Mouse (Mus musculus) kidney, postnatal 4 days (tissue): Measurements from ENCODE around the gene Myh9.

Experiments
- DNase-seq, 2 experiments: peaks; one replicate each; pipeline ENCODE4 v3.0.0; 2021; ENCODE audit warnings: mixed read lengths in 2 of 2

The Myh9 gene

DNA sequence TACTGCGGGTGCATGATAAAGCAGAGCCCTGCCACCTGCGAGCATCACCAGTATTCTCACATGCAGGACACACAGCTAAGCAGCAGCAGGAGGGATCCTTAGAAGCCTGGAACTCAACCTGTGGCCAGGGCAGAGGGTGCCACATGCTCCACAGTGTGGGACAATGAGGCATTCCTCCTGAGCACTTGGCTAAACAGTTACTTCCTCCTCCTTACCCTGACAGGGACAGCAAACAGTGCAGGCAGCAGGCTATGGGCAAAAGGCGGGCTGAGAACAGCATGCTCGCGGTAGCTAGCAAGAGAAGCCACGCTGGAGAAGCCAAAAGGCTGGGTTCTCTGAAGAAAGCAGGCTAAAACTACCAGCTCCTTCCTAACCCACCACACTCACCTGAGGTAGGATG is 14.2 kb downstream of the Myh9 start:
- DNase-seq, result peak in 1 of 2 experiments; percentile 47

DNA sequence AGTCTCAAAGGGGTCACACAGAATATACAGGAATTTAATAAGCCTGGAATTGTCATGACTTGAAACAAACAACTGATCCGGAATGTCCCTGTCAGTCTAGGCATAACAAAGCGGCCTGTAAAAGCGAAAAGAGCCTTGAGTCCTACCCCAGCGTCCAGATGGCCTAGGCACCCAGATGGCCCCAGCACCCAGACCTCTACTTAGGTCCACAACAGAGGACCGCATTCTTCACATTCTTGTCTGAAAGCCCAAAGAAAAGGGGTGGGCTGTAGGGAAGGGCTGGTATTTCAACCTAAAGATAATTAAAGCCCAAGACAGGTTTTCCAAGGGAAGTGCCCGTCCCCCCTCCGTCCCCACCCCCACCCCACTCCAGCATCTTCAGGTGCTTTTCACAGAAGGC is 14.6 kb downstream of the Myh9 start:
- DNase-seq, result no peak

DNA sequence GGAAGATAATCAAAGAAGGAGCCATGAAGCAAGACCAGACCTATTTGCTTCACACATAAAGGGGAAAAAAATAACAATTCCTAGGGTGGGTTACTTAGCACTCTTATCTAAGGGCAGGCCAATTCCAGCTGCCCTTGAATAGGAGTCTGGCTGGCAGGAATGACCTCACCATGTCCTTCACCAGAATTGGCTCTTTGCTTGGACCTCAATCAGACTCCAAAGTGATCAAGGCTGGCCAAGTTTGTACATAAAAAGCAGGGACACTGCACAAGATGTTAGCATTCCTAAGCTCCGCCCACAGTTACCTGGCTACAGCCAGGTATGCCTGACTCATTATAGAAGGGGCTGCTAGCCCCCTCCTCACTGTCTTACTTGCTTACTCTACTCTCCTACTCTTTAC is 16.6 kb downstream of the Myh9 start:
- no peak for DNase-seq

DNA sequence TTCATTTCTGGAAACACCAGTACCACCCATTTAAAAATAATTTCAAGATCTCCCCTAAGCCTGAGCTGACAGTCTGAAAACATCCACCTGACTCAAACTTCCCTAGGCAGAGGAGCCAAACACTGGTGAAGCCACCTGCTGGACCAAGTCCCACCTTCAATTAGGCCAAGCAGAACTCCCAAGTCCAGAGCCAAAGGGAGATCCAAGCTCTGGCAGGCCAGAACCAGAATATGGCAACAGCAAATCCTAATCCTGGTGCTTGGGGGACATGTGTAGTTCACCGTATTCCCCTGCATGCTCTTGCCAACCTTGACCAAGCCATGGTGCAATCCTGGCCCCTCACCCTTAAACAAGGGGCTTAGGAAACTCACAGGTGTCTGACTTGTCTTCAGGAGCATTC is 17.7 kb downstream of the Myh9 start:
- DNase-seq, result no peak

DNA sequence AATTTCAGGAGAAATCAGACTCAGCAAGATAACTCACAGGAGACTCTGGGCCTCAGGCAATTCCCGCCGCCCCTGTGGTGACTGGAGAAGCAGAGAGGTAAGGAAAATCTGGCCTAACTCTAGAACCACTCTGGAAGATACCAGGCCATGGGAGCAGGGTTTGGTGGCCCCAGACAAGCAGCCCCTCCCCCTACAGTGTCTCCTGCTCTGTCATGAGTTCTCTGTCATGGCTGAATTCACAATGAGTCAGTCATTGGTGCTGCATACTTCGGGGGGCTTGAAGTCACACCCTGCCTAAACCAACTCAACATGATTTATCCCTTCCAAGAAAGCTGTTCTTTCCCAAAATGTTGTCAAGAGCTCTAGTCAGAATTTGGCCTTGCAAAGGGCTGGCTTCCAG is 18.3 kb downstream of the Myh9 start:
- peak in 1 of 2 experiments; percentile 67 for DNase-seq

DNA sequence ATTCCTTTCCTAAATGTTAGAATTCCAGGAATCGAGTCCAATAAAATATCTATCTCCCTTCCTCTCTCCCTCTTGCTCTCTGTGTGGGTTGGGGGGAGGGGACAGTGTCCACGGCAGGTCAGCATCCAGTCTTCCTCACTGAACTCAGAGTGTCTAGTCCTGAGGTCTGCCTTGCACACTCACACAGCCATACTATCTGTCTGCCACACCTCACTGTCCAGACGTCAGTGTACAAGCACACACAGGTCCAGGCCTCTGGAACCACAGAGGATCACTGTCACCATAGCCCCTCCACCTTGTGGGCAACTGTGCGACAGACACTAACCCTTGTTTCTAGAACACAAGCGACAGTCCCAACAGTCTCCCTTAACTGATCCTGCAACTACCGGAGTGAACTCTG is 18.8 kb downstream of the Myh9 start:
- DNase-seq, result no peak

DNA sequence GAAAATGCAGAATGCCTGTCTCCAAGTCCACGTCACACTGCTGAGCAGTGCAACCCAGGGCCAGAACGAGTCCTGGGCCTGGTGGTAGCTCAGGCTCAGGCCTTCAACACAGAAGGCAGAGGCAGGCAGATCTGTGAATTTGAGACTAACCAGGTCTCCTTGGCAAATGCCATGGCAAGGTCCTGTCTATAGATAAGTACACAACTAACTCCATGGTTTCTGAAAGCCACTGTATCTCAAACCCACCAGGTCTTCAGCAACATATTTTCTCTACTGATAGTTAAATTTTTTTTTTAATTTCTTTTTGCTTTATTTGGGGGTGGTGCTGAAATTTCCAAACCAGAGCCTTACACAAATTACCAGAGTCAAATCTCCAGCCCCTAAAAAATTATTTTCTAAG is 19.3 kb downstream of the Myh9 start:
- no peak for DNase-seq

DNA sequence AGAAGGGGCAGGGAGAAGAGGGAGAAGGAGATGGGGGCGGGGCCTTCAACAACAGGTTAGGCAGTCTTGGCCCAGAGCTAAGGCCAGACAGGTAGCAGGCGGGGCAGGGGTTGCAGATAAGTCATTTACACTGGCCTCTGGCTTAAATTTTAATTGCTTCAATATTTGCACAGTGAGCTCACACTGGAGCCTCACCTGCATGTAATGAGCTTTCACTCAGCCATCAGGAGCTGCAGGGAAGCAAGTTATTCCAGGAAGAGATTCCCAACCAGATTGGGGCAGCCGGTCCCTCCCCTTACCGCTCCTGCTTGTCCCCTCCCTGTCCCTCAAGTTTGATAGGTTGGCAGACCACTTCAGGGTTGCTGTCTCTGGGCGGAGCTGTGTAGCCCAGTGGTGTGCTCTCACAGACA is 19.9 kb downstream of the Myh9 start:
- peak in 1 of 2 experiments; percentile 67 for DNase-seq

DNA sequence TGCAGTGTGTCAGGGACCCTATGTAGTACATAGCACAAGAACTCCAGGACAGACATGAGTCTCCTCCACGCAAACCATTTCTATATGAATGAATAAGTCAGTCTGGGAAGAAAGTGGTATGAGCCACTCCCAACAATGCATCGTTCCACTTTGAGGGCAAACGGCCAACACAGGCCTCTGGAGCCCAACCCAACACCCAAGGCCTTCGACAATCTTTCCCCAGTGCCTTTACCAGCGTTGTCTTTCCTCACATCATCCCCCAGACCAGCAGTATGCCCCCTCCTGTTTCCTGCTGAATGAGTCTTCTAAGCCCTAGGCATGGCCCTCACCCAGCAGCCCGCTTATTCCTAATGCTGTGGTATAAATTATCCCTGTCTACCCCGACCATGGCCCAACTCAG is 20.6 kb downstream of the Myh9 start:
- DNase-seq, result peak in 1 of 2 experiments; percentile 55

DNA sequence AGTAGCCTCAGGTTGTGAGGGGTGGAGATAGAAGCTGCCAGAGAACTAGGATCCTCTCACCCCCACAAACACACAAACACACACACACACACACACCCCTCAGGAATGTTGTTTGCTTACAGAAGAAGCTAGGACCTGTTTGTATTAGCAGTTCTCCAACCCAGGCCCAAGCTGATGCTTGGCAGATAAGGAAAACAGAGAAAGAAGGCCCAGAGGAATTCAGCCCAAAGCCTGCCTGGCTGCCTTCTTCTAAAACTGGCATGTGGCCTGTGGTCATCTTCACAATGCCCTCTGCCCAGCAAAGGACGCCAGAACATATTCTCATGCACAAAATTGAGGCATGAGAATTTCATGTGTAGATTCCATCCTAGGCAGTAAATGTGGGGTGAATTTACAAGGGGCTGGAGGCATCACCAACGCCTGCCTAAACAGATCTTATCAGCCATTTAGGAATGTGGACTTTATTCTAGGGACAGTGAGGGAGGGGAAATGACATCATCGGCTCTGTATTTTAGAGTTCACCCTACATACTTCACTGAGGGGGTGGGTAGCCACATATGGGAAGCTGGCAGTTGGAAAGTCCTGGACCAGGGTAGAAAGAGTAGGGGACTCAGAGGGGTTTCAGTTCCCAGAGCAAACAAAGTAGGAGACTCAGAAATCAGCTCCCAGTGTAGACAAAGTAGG is 21.4 kb downstream of the Myh9 start:
- DNase-seq, result peak in 1 of 2 experiments; percentile 46

DNA sequence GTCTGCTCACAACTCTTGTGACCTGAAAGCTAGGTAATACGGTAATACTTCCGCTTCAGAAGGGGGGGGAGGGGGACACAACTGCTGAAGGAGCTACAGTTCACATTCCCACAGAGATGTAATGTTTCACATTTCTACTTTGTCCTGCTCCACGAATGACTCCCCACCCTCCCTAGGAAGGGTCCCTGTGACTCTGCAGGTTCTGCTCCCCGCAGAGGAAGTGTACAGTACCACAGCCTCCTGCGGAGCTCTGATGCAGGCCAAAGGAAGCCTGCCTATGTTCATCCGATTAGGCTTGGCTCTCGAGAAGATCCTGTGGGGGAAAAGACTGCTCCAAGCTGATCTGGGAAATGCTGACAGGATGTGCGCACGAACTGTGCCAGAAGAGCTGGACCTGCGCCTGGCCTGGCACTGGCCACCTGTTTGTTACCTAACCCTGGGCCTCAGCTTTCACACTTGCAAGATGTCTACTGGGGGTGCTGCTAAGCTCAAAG is 22.0 kb downstream of the Myh9 start:
- DNase-seq, result peak in 1 of 2 experiments; percentile 57

DNA sequence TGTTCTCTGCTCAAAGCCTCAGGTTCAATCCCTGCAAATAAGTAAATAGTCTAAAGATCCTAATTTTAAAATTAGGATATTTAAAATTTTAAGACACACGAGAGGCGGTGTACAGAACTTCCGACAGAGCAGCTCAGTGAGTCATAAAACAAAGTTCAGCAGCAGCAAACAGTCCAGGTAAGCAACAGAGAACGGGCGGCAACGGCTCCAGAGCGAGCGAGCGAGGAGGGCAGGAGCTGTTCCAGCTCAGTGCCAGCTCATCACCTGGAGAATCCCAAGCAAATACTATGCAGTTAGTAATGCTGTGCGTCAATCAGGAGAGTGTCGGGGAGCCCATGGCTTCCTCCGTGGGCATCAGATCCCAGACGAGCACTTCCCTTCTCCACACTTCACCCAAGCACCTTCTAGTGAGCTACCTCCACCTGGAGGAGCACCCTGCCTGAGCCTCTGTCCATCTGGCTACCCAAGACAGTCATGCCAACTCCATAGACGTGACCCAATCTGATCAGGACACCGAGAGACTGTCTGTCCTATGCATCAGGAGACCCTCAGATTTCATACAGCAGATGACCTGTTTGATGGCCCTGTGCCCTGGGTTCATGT is 23.3 kb downstream of the Myh9 start:
- no peak for DNase-seq

DNA sequence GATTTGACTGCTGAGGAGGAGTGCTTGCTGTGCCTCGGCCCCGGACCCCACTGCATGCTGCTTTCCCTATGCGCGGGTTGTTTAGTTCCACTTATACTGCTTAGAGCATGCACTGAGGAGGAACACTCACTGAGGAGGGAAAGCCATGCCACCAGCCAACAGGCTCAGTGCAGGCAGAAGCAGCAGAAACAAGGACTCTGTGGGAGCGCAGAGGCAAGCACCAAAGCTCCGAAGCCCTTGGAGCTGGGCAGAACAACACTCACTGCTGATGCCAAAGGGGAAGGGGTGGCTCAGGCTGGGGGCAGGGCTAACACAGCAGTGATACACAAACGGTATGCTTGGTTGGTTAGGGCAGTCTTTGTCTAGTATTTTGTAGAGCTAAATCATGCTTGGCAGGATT is 24.6 kb downstream of the Myh9 start:
- no peak for DNase-seq

DNA sequence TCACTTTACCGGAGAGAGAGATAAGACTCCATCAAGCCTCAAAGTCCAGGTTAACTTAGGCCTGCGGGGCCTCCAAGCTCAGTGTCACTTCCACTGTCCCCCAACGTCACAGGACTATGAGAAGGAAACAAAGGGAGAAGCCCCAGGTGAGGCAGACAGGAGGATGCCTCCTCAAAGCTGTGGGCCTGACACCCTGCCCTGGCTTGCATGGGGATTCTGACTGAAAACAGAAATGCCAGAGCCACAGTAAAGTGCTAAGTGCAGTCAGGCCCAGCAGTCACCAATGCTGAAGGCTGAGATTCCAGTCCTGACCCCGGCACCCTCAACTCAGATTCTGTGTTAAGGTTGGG is 25.4 kb downstream of the Myh9 start:
- DNase-seq, result peak in 1 of 2 experiments; percentile 50

DNA sequence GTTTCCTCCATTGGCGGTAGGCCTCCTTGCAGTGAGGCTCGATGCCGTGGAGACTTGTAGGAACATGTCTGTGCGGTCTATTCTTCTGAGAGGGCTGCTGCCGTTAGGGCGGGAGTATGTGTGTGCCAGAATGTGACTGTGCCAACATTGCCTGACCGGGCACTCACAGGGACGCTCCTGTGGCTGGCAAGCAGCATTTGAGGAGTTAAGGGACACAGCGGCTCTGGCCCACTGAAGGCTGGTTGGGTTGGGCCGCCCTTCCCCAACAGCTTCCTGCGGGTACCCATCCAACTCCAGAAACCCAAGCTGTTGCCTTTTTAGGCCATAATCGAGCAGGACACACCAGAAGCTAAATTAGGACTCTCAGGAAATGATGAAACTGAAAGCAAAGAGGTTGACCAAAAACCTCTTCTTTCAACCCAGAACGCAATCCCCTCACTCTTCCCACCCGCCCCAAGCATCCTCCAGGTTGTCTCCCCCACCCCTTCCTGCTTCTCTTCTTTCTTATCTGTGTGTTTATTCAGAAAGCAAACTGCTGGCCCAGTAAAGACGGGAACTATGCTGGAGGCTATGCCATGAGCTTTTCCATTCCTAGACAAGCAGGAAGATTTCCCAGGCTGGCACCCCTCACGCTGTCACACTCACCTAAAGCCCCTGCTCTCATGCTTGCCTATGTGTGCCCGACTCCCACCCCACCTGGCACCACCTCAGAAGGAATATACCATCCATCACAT is 25.9 kb downstream of the Myh9 start:
- DNase-seq, result peak in 1 of 2 experiments; percentile 58

DNA sequence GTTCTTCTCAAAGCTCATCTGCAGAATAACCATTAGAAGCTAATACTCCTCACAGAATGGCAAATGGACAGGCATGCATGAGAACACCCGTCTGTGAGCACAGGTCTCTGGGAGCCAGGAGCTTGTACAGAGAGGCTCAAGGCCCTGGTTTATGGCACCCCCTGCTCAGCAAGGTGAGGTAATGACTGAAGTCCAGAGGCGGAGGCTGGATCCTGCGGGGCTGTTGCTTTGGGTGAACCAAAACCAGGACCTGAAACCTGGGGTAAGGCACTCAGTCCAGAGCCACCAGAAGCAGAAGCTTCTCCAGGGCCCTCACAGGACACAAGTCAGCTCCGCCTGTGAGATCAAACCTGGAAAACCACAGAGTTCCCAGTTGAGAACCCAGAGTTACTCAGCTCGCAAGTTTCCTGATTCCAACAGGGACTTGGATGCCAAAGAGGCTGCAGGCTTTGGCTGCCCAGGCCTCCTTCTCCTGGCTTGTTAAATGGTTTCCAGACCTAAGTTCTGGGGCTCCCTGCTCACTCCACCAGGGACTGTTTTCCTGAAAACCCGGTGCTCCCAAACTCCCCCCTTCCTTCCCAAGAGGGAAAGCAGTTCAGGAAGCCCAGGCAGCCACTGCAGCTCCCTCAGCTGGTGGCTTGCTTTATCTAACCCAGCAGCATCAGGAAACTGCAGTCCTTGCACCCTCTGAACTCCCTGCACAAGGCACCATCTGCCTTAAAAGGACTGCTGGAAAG is 28.2 kb downstream of the Myh9 start:
- DNase-seq, result peak in 1 of 2 experiments; percentile 66

DNA sequence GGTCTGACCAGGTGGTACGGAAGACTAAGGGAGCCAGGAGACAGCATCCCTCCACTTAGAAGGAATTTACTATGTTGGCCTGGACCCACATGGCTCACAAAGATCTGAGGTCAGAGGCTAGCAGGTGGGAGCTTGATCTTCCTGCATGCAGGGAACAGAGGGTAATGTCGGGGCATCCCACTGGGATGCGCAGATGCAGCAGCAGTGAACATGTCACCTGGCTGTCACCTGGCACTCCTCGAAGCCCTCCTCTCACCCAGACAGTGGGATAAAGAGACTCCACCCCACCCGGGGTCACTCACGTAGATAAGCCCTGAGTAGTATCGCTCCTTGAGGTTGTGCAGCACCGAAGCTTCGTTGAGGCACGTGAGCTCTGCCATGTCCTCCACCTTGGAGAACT is 29.4 kb downstream of the Myh9 start:
- DNase-seq, result no peak

DNA sequence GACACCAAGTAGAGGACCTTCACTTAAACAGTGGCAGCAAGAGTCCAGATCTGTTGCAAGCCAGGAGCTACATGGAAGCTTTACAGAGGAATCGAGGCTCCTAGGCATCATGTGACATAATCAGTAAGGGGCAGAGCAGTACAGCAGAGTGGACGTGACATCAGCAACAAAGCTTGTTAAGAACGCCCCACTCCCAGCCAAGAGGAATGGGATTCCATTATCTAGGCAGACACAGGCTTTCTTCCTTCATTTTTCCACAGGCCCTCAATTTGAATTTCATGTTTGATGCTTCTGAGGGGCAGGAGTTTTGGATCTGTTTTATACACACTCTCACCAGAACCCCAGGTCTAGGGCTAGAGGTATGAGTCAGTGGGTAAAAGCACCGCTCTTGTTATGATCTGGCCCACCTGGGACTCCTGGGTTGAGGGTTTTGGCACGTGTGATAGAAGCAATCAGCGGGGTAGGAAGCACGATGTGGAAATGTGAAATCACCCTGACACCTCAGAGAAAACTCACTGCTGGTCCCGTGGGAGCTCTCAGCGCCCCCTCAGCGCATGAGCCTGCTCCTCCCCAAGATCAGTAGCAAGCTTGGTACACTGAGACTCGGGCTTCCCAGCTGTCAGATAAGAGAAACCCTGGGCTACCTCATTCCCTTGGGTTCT is 30.7 kb downstream of the Myh9 start:
- no peak for DNase-seq

DNA sequence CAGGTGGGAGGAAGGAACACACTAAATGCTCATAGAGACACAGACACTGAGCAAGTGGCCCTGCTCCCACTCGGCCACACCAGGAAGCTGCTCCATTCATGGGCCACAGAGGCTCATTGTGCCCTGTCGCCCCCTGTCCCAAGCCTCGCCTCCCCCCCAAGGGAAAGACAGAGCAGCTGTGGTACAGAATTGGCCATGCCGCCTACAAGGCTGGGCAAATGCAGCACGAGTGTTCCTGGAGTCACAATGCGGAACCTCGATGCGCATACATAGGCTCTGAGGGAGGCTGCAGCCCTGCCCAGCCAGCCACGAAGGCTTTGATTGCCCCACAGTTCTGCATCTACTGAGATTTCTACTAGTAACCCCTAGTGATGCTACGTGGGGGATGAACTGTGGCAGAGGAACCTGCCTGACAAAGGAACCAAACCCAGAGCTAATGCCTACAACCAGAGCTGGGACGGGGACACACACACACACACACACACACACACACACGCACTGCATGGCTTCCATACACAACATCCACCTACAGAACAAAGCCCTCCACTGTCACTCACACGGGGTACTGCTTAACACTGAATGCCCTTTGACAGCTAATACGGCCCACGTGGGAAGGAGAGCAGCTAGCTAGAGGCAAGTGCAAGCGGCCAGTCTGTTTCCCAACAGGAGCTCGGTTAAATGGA is 31.4 kb downstream of the Myh9 start:
- DNase-seq, result peak in 1 of 2 experiments; percentile 37

DNA sequence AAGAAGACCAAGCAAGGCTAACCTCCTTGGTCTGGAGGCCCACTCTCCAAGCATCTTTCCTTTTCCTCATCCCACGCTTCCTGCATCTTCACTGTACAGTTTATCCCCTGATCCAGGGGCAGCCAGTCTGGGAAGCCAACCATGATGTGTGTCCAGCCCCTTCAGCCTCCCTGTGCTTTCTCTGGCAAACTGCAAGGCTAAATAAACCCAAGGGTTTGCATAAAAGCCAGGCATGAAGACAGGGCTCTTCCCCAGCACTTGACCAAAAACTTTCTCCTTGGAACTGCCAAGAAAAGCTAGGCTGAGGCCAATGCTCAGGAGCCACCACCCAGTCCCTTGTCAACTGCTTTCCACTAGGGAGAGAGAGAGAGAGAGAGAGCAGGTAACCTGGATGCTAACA is 32.5 kb downstream of the Myh9 start:
- no peak for DNase-seq

DNA sequence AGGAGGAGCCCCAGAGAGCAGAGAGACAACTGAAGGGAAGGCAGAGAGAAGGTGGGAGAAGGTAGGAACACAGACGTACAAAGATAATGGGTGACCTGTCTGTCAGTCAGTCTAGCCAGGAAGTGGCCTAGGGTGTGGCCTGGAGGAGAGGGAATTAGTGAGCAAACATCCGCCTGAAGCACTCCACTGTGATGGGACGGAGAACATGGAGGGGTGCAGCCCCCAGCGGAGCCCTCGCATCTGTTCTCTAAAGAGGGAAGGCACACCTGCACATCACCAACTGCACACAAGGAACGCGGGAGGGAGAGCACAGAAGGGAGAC is 34.8 kb downstream of the Myh9 start:
- DNase-seq, result no peak

DNA sequence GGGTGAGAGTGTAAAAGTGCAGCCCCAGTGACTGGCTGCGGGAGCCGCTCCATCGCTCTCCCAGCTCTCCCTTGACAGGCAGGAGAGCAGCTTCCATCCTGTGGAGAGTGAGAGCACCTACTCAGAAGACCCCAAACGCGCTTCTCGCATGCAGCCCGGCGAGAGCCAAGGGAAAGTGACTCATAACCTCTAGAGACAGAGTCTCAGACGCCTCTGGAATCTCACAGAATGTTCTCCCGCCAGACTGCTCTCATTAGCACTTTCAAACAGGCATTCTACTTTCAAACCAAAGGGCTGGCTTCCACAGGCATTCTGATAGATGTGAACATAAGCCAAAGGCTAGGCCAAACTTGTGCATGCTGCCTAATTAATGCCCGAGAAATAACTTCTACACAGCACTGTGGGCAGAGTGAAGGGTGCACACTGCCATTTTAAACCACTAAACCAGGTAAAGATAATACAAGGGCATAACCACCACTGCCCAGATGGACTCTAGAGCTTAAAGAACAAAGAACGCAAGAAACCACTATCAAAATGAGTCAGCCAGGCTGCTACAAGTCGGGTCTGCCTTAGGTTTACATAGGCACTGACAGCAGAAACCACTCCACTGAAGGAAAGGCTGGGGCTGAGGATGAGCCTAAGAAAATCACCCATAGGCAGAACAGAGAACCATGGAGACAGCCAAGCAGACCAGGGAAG is 35.3 kb downstream of the Myh9 start:
- no peak for DNase-seq
